Mouse (Mus musculus): Measurements from ENCODE around the gene Casq1. TPM values are rescaled to one million over a fixed set of nuclear protein-coding genes. Genes with fewer than 3 reads are reported as not detected.

Casq1 gene
- 33.6 and 42.0 TPM in 2 replicates for polyA plus RNA-seq (2015; fragmentation: Nextera tagmentation; extraction: Ambion mirVana)

DNA sequence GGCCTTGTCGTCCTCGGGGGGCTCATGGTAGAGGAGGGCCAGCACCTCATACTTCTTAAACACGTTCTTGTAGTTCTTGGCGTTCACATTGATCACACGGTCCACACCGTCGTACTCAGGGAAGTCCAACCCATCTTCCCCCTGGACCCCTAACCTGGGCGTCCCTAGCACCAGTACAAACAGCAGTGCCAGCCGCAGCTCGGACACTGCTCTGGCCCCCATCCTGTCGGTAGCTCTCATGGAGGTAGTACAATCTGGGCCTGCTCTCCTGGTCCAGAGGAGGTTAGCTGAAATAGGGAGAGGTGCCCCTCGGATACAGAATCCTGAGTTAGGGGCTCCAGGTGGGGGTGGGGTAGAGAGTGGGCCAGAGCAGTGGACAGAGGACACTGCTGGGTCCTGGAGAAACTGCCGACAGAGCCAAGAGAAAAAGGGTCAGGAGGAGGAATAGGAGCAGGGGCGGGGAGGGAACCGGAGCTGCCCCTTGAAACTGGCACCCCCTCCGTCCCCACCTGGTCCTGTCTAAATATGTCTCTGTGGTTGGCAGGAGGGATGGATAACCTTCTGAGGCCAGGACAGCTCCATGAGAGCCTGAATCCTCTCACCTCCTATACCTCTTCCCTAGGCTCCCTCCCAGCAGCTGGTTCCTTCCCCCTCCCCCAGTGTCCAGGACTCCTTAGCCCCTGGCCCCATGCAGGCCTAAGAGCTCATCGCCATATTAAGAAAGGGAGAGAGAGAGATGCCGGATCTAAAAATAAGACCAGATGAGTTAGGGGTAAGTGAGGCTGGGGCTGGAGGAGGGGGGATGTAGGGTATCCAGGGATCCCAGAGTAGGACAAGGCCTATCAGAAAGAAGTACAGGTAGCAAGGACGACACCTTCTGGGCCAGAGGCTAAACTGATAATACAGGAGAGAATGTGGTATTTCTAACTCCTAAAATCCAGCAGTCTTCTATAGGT, at the start of gene Casq1:
Casq1 (minus strand) TSS at position 418 of the 956 bp plus-strand sequence.

DNA sequence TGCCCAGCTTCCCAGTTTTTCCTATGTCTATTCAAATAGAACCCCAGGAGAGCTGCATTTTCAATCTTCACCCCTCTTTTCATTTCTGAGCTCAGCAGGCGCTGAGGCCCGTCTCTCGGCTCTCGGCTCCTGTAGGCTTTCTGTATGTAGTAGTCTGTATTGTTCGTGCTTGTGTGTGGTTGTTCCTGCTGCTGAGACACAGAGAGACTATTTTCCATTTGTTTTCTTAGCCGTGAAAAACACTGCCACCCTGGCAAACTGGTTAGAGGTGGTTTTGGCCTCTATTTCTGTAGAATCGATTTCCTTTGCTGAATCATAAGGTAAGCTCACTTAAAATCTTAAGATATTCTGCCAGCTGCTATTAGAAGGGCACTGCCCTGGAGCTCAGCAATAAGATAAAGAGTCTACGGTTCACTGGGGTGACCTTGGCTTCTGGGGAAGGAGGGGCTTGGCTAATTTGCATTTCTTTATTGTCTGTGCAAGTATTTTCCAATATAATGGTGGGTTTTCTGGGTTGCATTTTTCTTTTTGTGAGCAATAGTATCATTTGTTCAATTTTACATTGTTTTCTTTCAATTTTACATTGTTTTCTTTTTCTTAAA, 41.9 kb upstream of the Casq1 start, which contains the start of gene Igsf8:
Igsf8 (plus strand) TSS at position 165 of the 602 bp plus-strand sequence.

DNA sequence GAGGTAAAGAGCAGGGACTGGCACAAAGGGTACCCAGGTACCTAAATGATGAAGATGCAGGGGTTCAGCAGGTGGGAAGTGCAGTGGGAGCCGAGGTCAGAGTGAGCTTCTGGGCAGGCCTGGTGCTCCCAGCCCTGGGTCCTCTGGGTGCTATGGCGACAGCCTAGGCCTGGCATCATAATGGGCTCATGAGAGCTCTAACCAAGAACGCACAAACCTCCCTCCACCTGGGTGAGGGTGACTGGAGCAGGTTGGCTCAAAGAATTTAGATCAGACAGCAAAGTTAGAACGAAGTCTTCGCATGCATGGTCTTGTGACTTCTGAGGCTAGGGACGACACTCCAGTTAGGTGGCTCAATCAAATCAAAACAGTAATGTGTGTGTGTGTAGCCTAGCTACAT, 38.6 kb upstream of the Casq1 start, which contains the start of gene Atp1a4:
Atp1a4 (minus strand) TSS at position 101 of the 400 bp plus-strand sequence.

DNA sequence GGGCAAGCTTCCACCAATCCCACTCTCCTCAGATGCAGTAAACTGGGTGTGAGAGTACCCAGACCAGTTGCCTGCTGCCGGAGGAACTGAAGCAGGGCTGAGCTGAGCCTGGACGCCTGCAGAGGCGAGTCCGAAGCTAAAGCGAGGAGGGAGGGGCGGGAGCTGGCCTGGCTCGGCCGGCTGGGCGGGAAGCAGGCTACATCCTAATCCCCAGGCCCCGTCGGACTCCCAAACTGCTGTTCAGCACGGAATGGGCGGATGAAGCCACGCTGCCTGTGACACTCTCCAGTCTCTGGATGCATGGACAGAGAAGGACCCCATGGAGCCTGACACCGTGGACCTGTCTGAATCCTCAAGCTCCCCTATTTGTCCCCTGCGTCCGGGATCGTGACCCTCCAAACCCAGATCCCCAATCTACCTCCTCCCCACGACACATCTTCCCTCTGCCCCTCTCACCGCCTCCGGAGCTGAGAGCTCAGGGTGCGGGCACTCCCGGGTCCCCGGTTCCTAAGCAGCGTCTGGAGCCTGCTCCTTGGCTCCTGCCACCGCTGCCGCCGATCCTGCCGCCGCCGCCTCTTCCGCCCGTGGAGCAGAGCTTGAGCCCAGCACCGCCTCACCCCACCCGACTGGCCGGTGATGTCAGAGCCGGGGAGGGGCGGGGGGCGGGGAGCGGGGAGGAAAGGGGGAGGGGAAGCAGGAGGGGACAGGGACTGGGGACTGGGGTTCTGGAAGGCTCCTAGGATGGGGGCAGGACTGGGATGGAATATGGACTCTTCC, 13.3 kb downstream of the Casq1 start, which contains the start of gene Pea15a:
Pea15a (minus strand) TSS at position 664 of the 777 bp plus-strand sequence.

Other genes with a start within 250 kb of the Casq1 start
- gene Vangl2, start 191.4 kb downstream of the Casq1 start, polyA plus RNA-seq (2015; fragmentation: Nextera tagmentation; extraction: Ambion mirVana), result 3.8 and 4.5 TPM in 2 replicates
- not detected in 2 replicates for gene Nhlh1, start 162.3 kb downstream of the Casq1 start, polyA plus RNA-seq (2015; fragmentation: Nextera tagmentation; extraction: Ambion mirVana)
- 132 and 150 TPM in 2 replicates for gene Copa, start 137.3 kb downstream of the Casq1 start, polyA plus RNA-seq (2015; fragmentation: Nextera tagmentation; extraction: Ambion mirVana)
- 80.8 and 82.0 TPM in 2 replicates for gene Ncstn, start 137.1 kb downstream of the Casq1 start, polyA plus RNA-seq (2015; fragmentation: Nextera tagmentation; extraction: Ambion mirVana)
- gene Pex19, start 93.1 kb downstream of the Casq1 start, polyA plus RNA-seq (2015; fragmentation: Nextera tagmentation; extraction: Ambion mirVana), result 83.1 and 96.4 TPM in 2 replicates
- 86.6 and 87.0 TPM in 2 replicates for gene Dcaf8, start 71.8 kb downstream of the Casq1 start, polyA plus RNA-seq (2015; fragmentation: Nextera tagmentation; extraction: Ambion mirVana)
- gene Pea15a, start 13.1 kb downstream of the Casq1 start, polyA plus RNA-seq (2015; fragmentation: Nextera tagmentation; extraction: Ambion mirVana), result 123 and 148 TPM in 2 replicates
- gene Atp1a4, start 38.5 kb upstream of the Casq1 start, polyA plus RNA-seq (2015; fragmentation: Nextera tagmentation; extraction: Ambion mirVana), result 0.05 TPM in 1 of 2 replicates, not detected in the other
- 32.5 and 37.1 TPM in 2 replicates for gene Igsf8, start 41.8 kb upstream of the Casq1 start, polyA plus RNA-seq (2015; fragmentation: Nextera tagmentation; extraction: Ambion mirVana)
- gene Atp1a2, start 78.2 kb upstream of the Casq1 start, polyA plus RNA-seq (2015; fragmentation: Nextera tagmentation; extraction: Ambion mirVana), result 3.7 and 4.4 TPM in 2 replicates
- gene Kcnj9, start 109.5 kb upstream of the Casq1 start, polyA plus RNA-seq (2015; fragmentation: Nextera tagmentation; extraction: Ambion mirVana), result 0.05 and 0.07 TPM in 2 replicates
- 0.02 TPM in 2 replicates for gene Kcnj10, start 121.3 kb upstream of the Casq1 start, polyA plus RNA-seq (2015; fragmentation: Nextera tagmentation; extraction: Ambion mirVana)
- 3.4 and 4.0 TPM in 2 replicates for gene Pigm, start 156.7 kb upstream of the Casq1 start, polyA plus RNA-seq (2015; fragmentation: Nextera tagmentation; extraction: Ambion mirVana)